Mouse (Mus musculus): ENCODE results near the gene Mrgprd.

DNA sequence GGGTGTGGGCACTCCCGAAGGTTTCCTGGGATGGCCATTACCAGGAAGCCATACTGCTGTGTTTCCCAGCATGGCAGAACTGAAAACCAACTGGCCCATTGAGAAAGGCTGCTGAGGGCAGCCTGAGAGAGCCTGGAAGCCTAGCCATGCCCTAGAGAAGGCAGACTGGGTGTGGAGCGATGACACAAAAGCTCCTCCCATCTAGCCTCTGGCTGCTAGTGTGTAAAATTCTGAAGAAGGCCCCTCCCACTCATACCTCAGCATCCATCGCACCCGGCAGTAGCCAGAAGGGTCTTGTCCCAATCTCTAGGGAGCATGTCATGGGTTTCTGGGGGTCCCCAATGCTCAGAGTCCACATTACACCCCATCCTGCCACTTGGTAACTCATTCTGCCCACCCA lies 33.2 kb upstream of the Mrgprd start:
- TF ChIP-seq EP300 (IDR thresholded peaks at IDR 0.05) (no peak), CTCF (IDR thresholded peaks at IDR 0.05) (no peak)
